Mouse (Mus musculus) MEL (cell line): Measurements from ENCODE around the gene Mid1. TPM values are rescaled to one million over a fixed set of nuclear protein-coding genes. Genes with fewer than 3 reads are reported as not detected.

Experiments used
- DNase-seq: peaks from one replicate; pipeline ENCODE4 v3.0.0; 2011; ENCODE audit warnings: low read depth, low spot score
- H3K27ac ChIP-seq: 2 replicates; pipeline ENCODE4 v1.5.1; 2012; ENCODE audit warnings: low read depth, mild to moderate bottlenecking, control low read depth, low read length, moderate library complexity; ENCODE audit not compliant: control insufficient read depth
- H3K27me3 ChIP-seq, 2 experiments: fragments of 150-350 bp in 1 of 2; sonication (generic) in 1 of 2; 2 replicates each; pipeline ENCODE4 v1.6.1; 2012; ENCODE audit warnings: low read length in 2 of 2, mild to moderate bottlenecking in 2 of 2, improper control_type of control experiment in 1 of 2, moderate library complexity in 1 of 2; ENCODE audit not compliant: insufficient read depth in 2 of 2, control insufficient read depth in 1 of 2
- H3K36me3 ChIP-seq, 2 experiments: 2 replicates each; pipeline ENCODE4 v1.6.1; 2012 to 2014; ENCODE audit warnings: low read length in 2 of 2, improper control_type of control experiment in 1 of 2, inconsistent platforms in 1 of 2, mild to moderate bottlenecking in 1 of 2; ENCODE audit not compliant: insufficient read depth in 2 of 2, control insufficient read depth in 1 of 2
- H3K4me1 ChIP-seq, 2 experiments: fragments of 150-350 bp in 1 of 2; sonication (generic) in 1 of 2; 2 replicates each; pipeline ENCODE4 v1.6.1; 2012; ENCODE audit warnings: low read length in 2 of 2, improper control_type of control experiment in 1 of 2, mild to moderate bottlenecking in 1 of 2; ENCODE audit not compliant: insufficient read depth in 2 of 2, control insufficient read depth in 1 of 2
- H3K4me3 ChIP-seq, 2 experiments: fragments of 150-350 bp in 1 of 2; sonication (generic) in 1 of 2; 2 replicates each; pipeline ENCODE4 v1.5.1; 2012; ENCODE audit warnings: low read depth in 2 of 2, low read length in 2 of 2, mild to moderate bottlenecking in 2 of 2, moderate library complexity in 2 of 2, control low read depth in 1 of 2, improper control_type of control experiment in 1 of 2; ENCODE audit not compliant: control insufficient read depth in 1 of 2, insufficient read depth in 1 of 2
- H3K79me2 ChIP-seq: 2 replicates; pipeline ENCODE4 v1.6.1; 2012; ENCODE audit warnings: mild to moderate bottlenecking, low read length, moderate library complexity; ENCODE audit not compliant: control insufficient read depth, poor library complexity, insufficient read depth
- H3K9ac ChIP-seq: 2 replicates; pipeline ENCODE4 v1.6.1; 2012; ENCODE audit warnings: low read depth, mild to moderate bottlenecking, control low read depth, low read length, moderate library complexity; ENCODE audit not compliant: control insufficient read depth, poor library complexity, severe bottlenecking
- H3K9me3 ChIP-seq: fragments of 150-350 bp; sonication (generic); replicated peaks from 2 replicates; pipeline ENCODE4 v1.6.1; 2012; ENCODE audit warnings: mild to moderate bottlenecking, low read length, improper control_type of control experiment, moderate library complexity; ENCODE audit not compliant: insufficient read depth
- BHLHE40 ChIP-seq: IDR thresholded peaks from 2 replicates; pipeline ENCODE4 v1.6.1; 2012; ENCODE audit warnings: low read depth, mild to moderate bottlenecking, inconsistent platforms, low read length, improper control_type of control experiment, borderline replicate concordance
- CHD2 ChIP-seq: IDR thresholded peaks from 2 replicates; pipeline ENCODE4 v1.6.1; 2011; ENCODE audit warnings: low read length, improper control_type of control experiment
- CTCF ChIP-seq, 3 experiments: IDR thresholded peaks in 2 of 3; conservative IDR thresholded peaks in 1 of 3; 2 replicates each; pipeline ENCODE4 v1.5.1; 2011 to 2012; ENCODE audit warnings: low read length in 3 of 3, low read depth in 2 of 3, mild to moderate bottlenecking in 2 of 3, improper control_type of control experiment in 1 of 3, inconsistent platforms in 1 of 3, mixed read lengths in 1 of 3, moderate library complexity in 1 of 3; ENCODE audit not compliant: control insufficient read depth in 1 of 3, insufficient read depth in 1 of 3, poor library complexity in 1 of 3, severe bottlenecking in 1 of 3
- ELF1 ChIP-seq: IDR thresholded peaks from 2 replicates; pipeline ENCODE4 v1.6.1; 2014; ENCODE audit warnings: low read depth, mild to moderate bottlenecking, inconsistent platforms, low read length, improper control_type of control experiment, moderate library complexity
- EP300 ChIP-seq, 2 experiments: IDR thresholded peaks; 2 replicates each; pipeline ENCODE4 v1.6.1; 2011; ENCODE audit warnings: improper control_type of control experiment in 2 of 2, low read length in 2 of 2, low read depth in 1 of 2, mild to moderate bottlenecking in 1 of 2
- GABPA ChIP-seq: IDR thresholded peaks from 2 replicates; pipeline ENCODE4 v1.6.1; 2012; ENCODE audit warnings: low read depth, mild to moderate bottlenecking, inconsistent platforms, low read length, improper control_type of control experiment, moderate library complexity
- GATA1 ChIP-seq: IDR thresholded peaks from 2 replicates; pipeline ENCODE4 v1.6.1; 2011; ENCODE audit warnings: low read depth, low read length, improper control_type of control experiment
- HCFC1 ChIP-seq: IDR thresholded peaks from 2 replicates; pipeline ENCODE4 v1.6.1; 2012; ENCODE audit warnings: low read depth, mild to moderate bottlenecking, inconsistent platforms, low read length, improper control_type of control experiment, moderate library complexity
- JUND ChIP-seq: IDR thresholded peaks from 2 replicates; pipeline ENCODE4 v1.6.1; 2011; ENCODE audit warnings: low read depth, mild to moderate bottlenecking, improper control_type of control experiment, low read length
- MAFK ChIP-seq: IDR thresholded peaks from 2 replicates; pipeline ENCODE4 v1.6.1; 2011; ENCODE audit warnings: low read depth, mild to moderate bottlenecking, low read length, improper control_type of control experiment, borderline replicate concordance
- MAX ChIP-seq: IDR thresholded peaks from 2 replicates; pipeline ENCODE4 v1.6.1; 2011; ENCODE audit warnings: low read length, improper control_type of control experiment
- MAZ ChIP-seq: IDR thresholded peaks from 2 replicates; pipeline ENCODE4 v1.6.1; 2012; ENCODE audit warnings: low read depth, mild to moderate bottlenecking, inconsistent platforms, low read length, improper control_type of control experiment
- MYC ChIP-seq: IDR thresholded peaks from 2 replicates; pipeline ENCODE4 v1.6.1; 2011; ENCODE audit warnings: low read depth, mild to moderate bottlenecking, low read length, improper control_type of control experiment, moderate library complexity
- NELFE ChIP-seq: IDR thresholded peaks from 2 replicates; pipeline ENCODE4 v1.6.1; 2011; ENCODE audit warnings: low read depth, low read length, improper control_type of control experiment
- NRF1 ChIP-seq: IDR thresholded peaks from 2 replicates; pipeline ENCODE4 v1.6.1; 2014; ENCODE audit warnings: low read depth, mild to moderate bottlenecking, inconsistent platforms, low read length, improper control_type of control experiment, moderate library complexity; ENCODE audit not compliant: poor library complexity, insufficient read depth, severe bottlenecking
- POLR2A ChIP-seq, 2 experiments: IDR thresholded peaks; 2 replicates each; pipeline ENCODE4 v1.6.1; 2011 to 2012; ENCODE audit warnings: low read length in 2 of 2, mild to moderate bottlenecking in 2 of 2, control low read depth in 1 of 2, improper control_type of control experiment in 1 of 2, low read depth in 1 of 2, moderate library complexity in 1 of 2; ENCODE audit not compliant: control insufficient read depth in 1 of 2, insufficient read depth in 1 of 2, poor library complexity in 1 of 2
- POLR2AphosphoS2 ChIP-seq: IDR thresholded peaks from 2 replicates; pipeline ENCODE4 v1.6.1; 2011; ENCODE audit warnings: low read length, improper control_type of control experiment
- POLR2AphosphoS5 ChIP-seq: IDR thresholded peaks from 2 replicates; pipeline ENCODE4 v1.6.1; 2012; ENCODE audit warnings: low read depth, borderline replicate concordance, mild to moderate bottlenecking, inconsistent platforms, low read length, moderate library complexity, mixed read lengths
- RAD21 ChIP-seq: IDR thresholded peaks from 2 replicates; pipeline ENCODE4 v1.6.1; 2011; ENCODE audit warnings: mild to moderate bottlenecking, low read depth, low read length, improper control_type of control experiment
- SIN3A ChIP-seq: IDR thresholded peaks from 2 replicates; pipeline ENCODE4 v1.6.1; 2012; ENCODE audit warnings: low read length, improper control_type of control experiment, inconsistent platforms
- TCF12 ChIP-seq: IDR thresholded peaks from 2 replicates; pipeline ENCODE4 v1.6.1; 2014; ENCODE audit warnings: low read depth, mild to moderate bottlenecking, inconsistent platforms, low read length, improper control_type of control experiment, moderate library complexity
- USF2 ChIP-seq, 2 experiments: IDR thresholded peaks; 2 replicates each; pipeline ENCODE4 v1.6.1; 2011 to 2012; ENCODE audit warnings: improper control_type of control experiment in 2 of 2, low read length in 2 of 2, borderline replicate concordance in 1 of 2, inconsistent platforms in 1 of 2, low read depth in 1 of 2, mild to moderate bottlenecking in 1 of 2; ENCODE audit not compliant: insufficient read depth in 1 of 2
- ZNF384 ChIP-seq: IDR thresholded peaks from 2 replicates; pipeline ENCODE4 v1.6.1; 2012; ENCODE audit warnings: low read depth, mild to moderate bottlenecking, inconsistent platforms, low read length, improper control_type of control experiment
- polyA plus RNA-seq, 2 experiments: library from polyadenylated mRNA; stranded (reverse) in 1 of 2; unstranded in 1 of 2; fragments of >175 nt in 1 of 2; fragments of >200 nt in 1 of 2; gene quantifications; 2 replicates each; pipeline versions ENCODE4 v1.2.1 to v1.2.4; 2012; ENCODE audit warnings: low replicate concordance in 2 of 2, low read depth in 1 of 2; ENCODE audit not compliant: insufficient read length in 2 of 2, insufficient read depth in 1 of 2, missing spikeins in 1 of 2
- total RNA-seq: library from RNA; depleted of rRNA; stranded (reverse); fragments of 300-350 nt; gene quantifications from 2 replicates; pipeline ENCODE4 v1.2.3, GENCODE M21; 2012

Gene Mid1
- total and polyA plus RNA-seq, 3 experiments, result 1.4 to 7.8 TPM; not detected in 1

DNA sequence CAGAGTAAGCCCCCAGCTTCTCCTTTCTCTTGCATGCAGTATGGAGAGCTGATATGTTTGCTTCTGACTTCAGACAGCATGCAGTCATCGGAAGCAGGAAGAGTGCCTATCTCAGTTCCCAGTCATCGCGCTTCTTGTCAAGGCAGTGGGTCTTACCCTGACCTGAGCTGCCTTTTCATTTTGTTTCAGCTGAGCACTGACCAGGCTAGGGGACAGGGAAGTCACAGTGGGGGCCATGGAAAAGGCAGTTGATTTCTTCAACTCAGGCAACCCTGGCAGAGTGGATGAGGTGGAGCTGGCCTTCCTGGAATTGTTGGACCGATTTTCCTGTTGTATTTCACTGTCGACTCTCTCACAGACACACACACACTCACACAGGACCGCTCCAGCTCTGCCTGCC lies 230.7 kb downstream of the Mid1 start:
- Histone ChIP-seq H3K9ac (no peak overlapping the region), H3K27ac (no peak overlapping the region), H3K4me1 (no peaks in the 10 kb centered on the region), H3K4me3 (no peak overlapping the region), H3K9me3 (no peaks in the 10 kb centered on the region), H3K27me3 (peaks cover 0 to 3% of the 10 kb centered on the region in 2 experiments; a peak in 2 of 4 replicates), H3K36me3 (no peaks in the 10 kb centered on the region), H3K79me2 (no peaks in the 10 kb centered on the region)
- no peak for DNase-seq
- TF ChIP-seq ELF1 (no peak), GABPA (no peak), POLR2A (IDR thresholded peaks at IDR 0.05; ENCODE audit: control insufficient read depth in 1 of 2, insufficient read depth in 1 of 2, low read depth in 1 of 2, low read length in 2 of 2, poor library complexity in 1 of 2) (no peak), POLR2AphosphoS2 (no peak), SIN3A (no peak), RAD21 (no peak), HCFC1 (no peak), MAFK (no peak), MAX (no peak)

DNA sequence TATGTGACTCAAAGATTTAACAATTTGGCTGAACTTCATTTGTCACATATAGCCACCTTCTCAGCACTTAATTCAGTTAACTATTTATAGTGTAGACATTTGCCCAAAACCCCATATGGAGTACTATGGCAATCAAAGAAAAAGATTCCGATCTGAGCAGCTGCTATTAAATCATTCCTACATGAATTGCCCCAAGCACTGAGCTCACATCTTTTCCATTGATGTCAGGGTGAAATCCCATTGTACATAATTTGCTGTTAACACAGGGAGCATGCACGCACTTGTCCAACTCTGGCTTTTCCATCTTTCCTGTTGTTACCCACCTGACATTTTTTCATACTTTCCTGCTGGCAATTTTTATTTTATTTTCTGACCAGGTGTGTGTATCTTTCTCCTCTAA lies 237.5 kb downstream of the Mid1 start:
- H3K4me1 ChIP-seq, result no peaks in the 10 kb centered on the region
- no peak overlapping the region for H3K4me3 ChIP-seq
- H3K9ac ChIP-seq, result no peak overlapping the region
- no peak overlapping the region for H3K27ac ChIP-seq
- no peaks in the 10 kb centered on the region for H3K9me3 ChIP-seq
- no peaks in the 10 kb centered on the region for H3K79me2 ChIP-seq
- peaks cover 3 to 11% of the 10 kb centered on the region in 2 experiments for H3K27me3 ChIP-seq
- TF ChIP-seq ZNF384 (no peak), BHLHE40 (no peak), MYC (no peak), NELFE (no peak), MAFK (no peak), GATA1 (no peak), USF2 (IDR thresholded peaks at IDR 0.05; ENCODE audit: borderline replicate concordance in 1 of 2, insufficient read depth in 1 of 2, low read depth in 1 of 2, low read length in 2 of 2) (no peak), EP300 (IDR thresholded peaks at IDR 0.05; ENCODE audit: low read depth in 1 of 2, low read length in 2 of 2) (no peak), NRF1 (no peak), JUND (no peak), POLR2AphosphoS2 (no peak), POLR2AphosphoS5 (no peak), MAZ (no peak), CHD2 (no peak), RAD21 (no peak), ELF1 (no peak), CTCF (IDR thresholded peaks at IDR 0.05 in 2 of 3, conservative IDR thresholded peaks at IDR 0.05 in 1 of 3; ENCODE audit: control insufficient read depth in 1 of 3, insufficient read depth in 1 of 3, low read depth in 2 of 3, low read length in 3 of 3, poor library complexity in 1 of 3, severe bottlenecking in 1 of 3) (no peak), POLR2A (IDR thresholded peaks at IDR 0.05; ENCODE audit: control insufficient read depth in 1 of 2, insufficient read depth in 1 of 2, low read depth in 1 of 2, low read length in 2 of 2, poor library complexity in 1 of 2) (no peak), TCF12 (no peak)
- DNase-seq, result no peak
- H3K36me3 ChIP-seq, result no peaks in the 10 kb centered on the region
